Mouse (Mus musculus) limb, embryonic 11.5 days (tissue): ENCODE results near the gene Ktn1. TPM values are rescaled to one million over a fixed set of nuclear protein-coding genes. Genes with fewer than 3 reads are reported as not detected.

Experiments
- ATAC-seq: fragments of 200-750 bp; cut with Nextera tagmentation; 2 replicates; pipeline ENCODE4 v1.8.0; 2017; ENCODE audit warnings: low read depth; ENCODE audit not compliant: insufficient number of reproducible peaks, low FRiP score, low TSS enrichment
- DNase-seq: peaks from one replicate; pipeline ENCODE4 v3.0.0-alpha.2; 2015; ENCODE audit warnings: low spot score
- H3K27ac ChIP-seq: fragments of 300-500 bp; sonication (generic); replicated peaks from 2 replicates; pipeline ENCODE4 v1.5.1; 2014; ENCODE audit warnings: low read depth, mild to moderate bottlenecking, low read length
- H3K27me3 ChIP-seq: fragments of 300-500 bp; sonication (generic); 2 replicates; pipeline ENCODE4 v1.6.1; 2014; ENCODE audit warnings: mild to moderate bottlenecking, low read length, mixed read lengths; ENCODE audit not compliant: control insufficient read depth, insufficient read depth
- H3K36me3 ChIP-seq: fragments of 300-500 bp; sonication (generic); 2 replicates; pipeline ENCODE4 v1.6.1; 2014; ENCODE audit warnings: mild to moderate bottlenecking, low read length, moderate library complexity, mixed read lengths; ENCODE audit not compliant: control insufficient read depth, insufficient read depth
- H3K4me1 ChIP-seq: fragments of 300-500 bp; sonication (generic); 2 replicates; pipeline ENCODE4 v1.6.1; 2014; ENCODE audit warnings: low read length, mixed read lengths; ENCODE audit not compliant: control insufficient read depth, insufficient read depth
- H3K4me2 ChIP-seq: fragments of 300-500 bp; sonication (generic); 2 replicates; pipeline ENCODE4 v1.6.1; 2014; ENCODE audit warnings: low read depth, mild to moderate bottlenecking, moderate library complexity; ENCODE audit not compliant: severe bottlenecking
- H3K4me3 ChIP-seq: fragments of 300-500 bp; sonication (generic); 2 replicates; pipeline ENCODE4 v1.5.1; 2014; ENCODE audit warnings: low read depth, low read length
- H3K9ac ChIP-seq: fragments of 300-500 bp; sonication (generic); 2 replicates; pipeline ENCODE4 v1.6.1; 2014; ENCODE audit warnings: mild to moderate bottlenecking, low read length
- H3K9me3 ChIP-seq: fragments of 300-500 bp; sonication (generic); 2 replicates; pipeline ENCODE4 v1.6.1; 2016; ENCODE audit warnings: low read length; ENCODE audit not compliant: control insufficient read depth
- WGBS: fragments of 180-500 bp; shearing (Covaris S2); extraction: QIAGEN DNeasy Blood & Tissue Kit; methylation state at CpG from one replicate; pipeline ENCODE4 v1.1.7; 2014; 5-methylcytosine and 5-hydroxymethylcytosine counted together
- polyA plus RNA-seq: library from polyadenylated mRNA; unstranded; fragments of >200 nt; fragmentation: Nextera tagmentation; extraction: Ambion mirVana; gene quantifications from 2 replicates; pipeline ENCODE4 v1.2.1, GENCODE M21; 2014

The Ktn1 gene
- polyA plus RNA-seq, 1 experiment from 2014 or later: 75.0 TPM

GRCm38 (mm10) chr14:47649631-47650337 lies 1.5 kb downstream of the Ktn1 start:
- no peaks in the 10 kb centered on the region for H3K36me3 ChIP-seq
- peak overlapping the region; percentile 97 for H3K9ac ChIP-seq
- peak overlapping the region; percentile 92 for H3K4me3 ChIP-seq
- ATAC-seq (peak; percentile 61), DNase-seq (peak; percentile 84)
- H3K4me2 ChIP-seq: peak overlapping the region; percentile 75
- H3K27me3 ChIP-seq: no peaks in the 10 kb centered on the region
- peak overlapping the region; percentile 93 for H3K27ac ChIP-seq
- WGBS: under 1% methylated on average over 39 of the region's 46 CpGs
- H3K9me3 ChIP-seq: no peaks in the 10 kb centered on the region
- peaks cover 4% of the 10 kb centered on the region; the same call in 1 of the 2 replicates for H3K4me1 ChIP-seq

GRCm38 (mm10) chr14:47650338-47650720 lies 2.1 kb downstream of the Ktn1 start:
- ATAC-seq (no peak), DNase-seq (no peak)
- H3K4me3 ChIP-seq: peak overlapping the region; percentile 92
- peak overlapping the region; percentile 75 for H3K4me2 ChIP-seq
- WGBS: 39% methylated on average over 6 of the region's 6 CpGs
- no peaks in the 10 kb centered on the region for H3K36me3 ChIP-seq
- no peak overlapping the region for H3K27ac ChIP-seq
- H3K9me3 ChIP-seq: no peaks in the 10 kb centered on the region
- H3K9ac ChIP-seq: peak overlapping the region; percentile 97
- H3K27me3 ChIP-seq: no peaks in the 10 kb centered on the region
- H3K4me1 ChIP-seq: peaks cover 4% of the 10 kb centered on the region; the same call in 1 of the 2 replicates

- peaks cover 4% of the 10 kb centered on the region; the same call in 1 of the 2 replicates for H3K4me1 ChIP-seq
- no peak for ATAC-seq
- no peaks in the 10 kb centered on the region for H3K36me3 ChIP-seq
- 84% methylated on average over 4 of the region's 4 CpGs for WGBS
- no peak for DNase-seq
- H3K4me3 ChIP-seq: no peak overlapping the region
- no peak overlapping the region for H3K9ac ChIP-seq
- H3K27ac ChIP-seq: no peak overlapping the region
- H3K4me2 ChIP-seq: no peak overlapping the region
- no peaks in the 10 kb centered on the region for H3K27me3 ChIP-seq
- H3K9me3 ChIP-seq: no peaks in the 10 kb centered on the region
Measured at GRCm38 (mm10) chr14:47651272-47651671, 3.0 kb downstream of the Ktn1 start.

GRCm38 (mm10) chr14:47655444-47655843 lies 7.2 kb downstream of the Ktn1 start:
- Histone ChIP-seq H3K4me1 (peaks cover 1% of the 10 kb centered on the region; the same call in 1 of the 2 replicates), H3K9me3 (no peaks in the 10 kb centered on the region), H3K4me2 (no peak overlapping the region), H3K9ac (no peak overlapping the region), H3K27me3 (no peaks in the 10 kb centered on the region), H3K27ac (no peak overlapping the region), H3K4me3 (no peak overlapping the region), H3K36me3 (no peaks in the 10 kb centered on the region)
- ATAC-seq (no peak), DNase-seq (no peak)
- 92% methylated on average over 2 of the region's 2 CpGs for WGBS

GRCm38 (mm10) chr14:47663844-47664469 lies 15.7 kb downstream of the Ktn1 start:
- 87% methylated on average over 11 of the region's 11 CpGs for WGBS
- Histone ChIP-seq H3K36me3 (0 out of 2 replicates have a peak, but pooled peaks cover 2% of the 10 kb centered on the region), H3K27ac (no peak overlapping the region), H3K4me3 (no peak overlapping the region), H3K4me1 (no peaks in the 10 kb centered on the region), H3K4me2 (no peak overlapping the region), H3K27me3 (no peaks in the 10 kb centered on the region), H3K9ac (no peak overlapping the region), H3K9me3 (no peaks in the 10 kb centered on the region)
- ATAC-seq (no peak), DNase-seq (no peak)

- no peaks in the 10 kb centered on the region for H3K9me3 ChIP-seq
- 0 out of 2 replicates have a peak, but pooled peaks cover 2% of the 10 kb centered on the region for H3K36me3 ChIP-seq
- H3K4me2 ChIP-seq: no peak overlapping the region
- H3K27ac ChIP-seq: no peak overlapping the region
- H3K9ac ChIP-seq: no peak overlapping the region
- H3K4me3 ChIP-seq: no peak overlapping the region
- H3K4me1 ChIP-seq: no peaks in the 10 kb centered on the region
- no peaks in the 10 kb centered on the region for H3K27me3 ChIP-seq
- no peak for ATAC-seq
- DNase-seq: no peak
Measured at GRCm38 (mm10) chr14:47664470-47664864, 16.2 kb downstream of the Ktn1 start.

GRCm38 (mm10) chr14:47665061-47665778 lies 17.0 kb downstream of the Ktn1 start:
- no peak overlapping the region for H3K4me2 ChIP-seq
- no peaks in the 10 kb centered on the region for H3K27me3 ChIP-seq
- ATAC-seq (no peak), DNase-seq (no peak)
- no peak overlapping the region for H3K9ac ChIP-seq
- 0 out of 2 replicates have a peak, but pooled peaks cover 2% of the 10 kb centered on the region for H3K36me3 ChIP-seq
- no peaks in the 10 kb centered on the region for H3K9me3 ChIP-seq
- H3K4me3 ChIP-seq: no peak overlapping the region
- 90% methylated on average over 5 of the region's 5 CpGs for WGBS
- no peaks in the 10 kb centered on the region for H3K4me1 ChIP-seq
- H3K27ac ChIP-seq: no peak overlapping the region

GRCm38 (mm10) chr14:47668096-47668495 lies 19.8 kb downstream of the Ktn1 start:
- Histone ChIP-seq H3K27ac (no peak overlapping the region), H3K36me3 (0 out of 2 replicates have a peak, but pooled peaks cover 2% of the 10 kb centered on the region), H3K9me3 (no peaks in the 10 kb centered on the region), H3K4me2 (no peak overlapping the region), H3K4me1 (no peaks in the 10 kb centered on the region), H3K4me3 (no peak overlapping the region), H3K9ac (no peak overlapping the region), H3K27me3 (no peaks in the 10 kb centered on the region)
- ATAC-seq (no peak), DNase-seq (no peak)
